Mouse (Mus musculus) kidney, adult 18-20 months (tissue): ENCODE results near the gene Vrk3.
A peak's percentile ranks its signal among the peaks of the same experiment; 100 is the strongest.

Experiments
- DNase-seq: peaks from one replicate; pipeline ENCODE4 v3.0.0; 2021

Gene Vrk3

GRCm38 (mm10) chr7:44819863-44820262 lies 71.7 kb downstream of the Vrk3 start:
- DNase-seq = no peak

- DNase-seq = no peak
Observed at GRCm38 (mm10) chr7:44820525-44820924, 72.3 kb downstream of the Vrk3 start.

GRCm38 (mm10) chr7:44821666-44822448 lies 73.6 kb downstream of the Vrk3 start:
- DNase-seq = no peak

GRCm38 (mm10) chr7:44823409-44823808 lies 75.2 kb downstream of the Vrk3 start:
- DNase-seq = no peak

DNA sequence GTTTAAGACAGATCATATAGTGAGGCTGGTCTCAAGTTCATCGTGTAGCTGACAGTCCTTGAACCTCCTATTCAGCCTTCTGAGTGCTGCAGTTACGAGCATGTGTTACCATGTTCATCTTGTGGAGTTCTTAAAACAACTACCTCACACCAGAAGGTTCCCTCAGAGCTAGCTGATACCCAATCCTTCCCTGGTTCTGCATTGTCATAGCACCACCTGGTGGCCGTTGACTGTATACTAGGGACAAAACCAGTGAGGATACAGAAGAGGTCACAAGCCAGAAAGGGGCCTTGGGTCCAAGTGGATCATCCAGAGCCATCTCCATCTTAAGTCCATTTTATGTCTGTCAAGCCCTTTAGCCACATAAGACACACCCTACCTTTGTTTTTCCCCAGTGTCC lies 76.7 kb downstream of the Vrk3 start:
- peak; percentile 79 for DNase-seq

DNA sequence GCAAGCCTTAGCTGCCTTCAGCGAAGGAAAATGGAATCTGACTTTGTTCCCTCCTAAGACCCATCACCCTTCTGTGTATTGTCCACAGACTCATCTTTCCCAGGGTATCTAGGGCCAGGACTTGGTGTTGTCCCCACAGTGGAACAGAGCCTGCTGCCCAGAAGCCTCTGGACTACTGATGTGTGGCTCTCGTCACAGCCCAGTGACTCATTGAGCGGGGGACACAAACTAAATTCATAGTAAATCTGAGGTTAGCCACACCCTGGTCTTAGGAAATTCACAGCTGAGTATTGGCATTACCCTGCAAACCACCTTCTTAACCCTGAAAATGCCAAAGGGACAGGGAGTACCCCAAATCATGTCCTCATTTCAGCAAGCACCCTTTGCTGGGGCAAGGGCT lies 78.6 kb downstream of the Vrk3 start:
- no peak for DNase-seq
